Mouse (Mus musculus) kidney, adult 9 months (tissue): ENCODE results near the gene Slc25a41.

Experiments
- DNase-seq: peaks from one replicate; pipeline ENCODE4 v3.0.0; 2022

Gene Slc25a41

GRCm38 (mm10) chr17:57038978-57039377, 2.5 kb downstream of the Slc25a41 start:
- no peak for DNase-seq

- no peak for DNase-seq
Measured at GRCm38 (mm10) chr17:57032854-57033253, 8.6 kb downstream of the Slc25a41 start.

GRCm38 (mm10) chr17:57031661-57032420, 9.6 kb downstream of the Slc25a41 start:
- DNase-seq: peak; percentile 100

DNA sequence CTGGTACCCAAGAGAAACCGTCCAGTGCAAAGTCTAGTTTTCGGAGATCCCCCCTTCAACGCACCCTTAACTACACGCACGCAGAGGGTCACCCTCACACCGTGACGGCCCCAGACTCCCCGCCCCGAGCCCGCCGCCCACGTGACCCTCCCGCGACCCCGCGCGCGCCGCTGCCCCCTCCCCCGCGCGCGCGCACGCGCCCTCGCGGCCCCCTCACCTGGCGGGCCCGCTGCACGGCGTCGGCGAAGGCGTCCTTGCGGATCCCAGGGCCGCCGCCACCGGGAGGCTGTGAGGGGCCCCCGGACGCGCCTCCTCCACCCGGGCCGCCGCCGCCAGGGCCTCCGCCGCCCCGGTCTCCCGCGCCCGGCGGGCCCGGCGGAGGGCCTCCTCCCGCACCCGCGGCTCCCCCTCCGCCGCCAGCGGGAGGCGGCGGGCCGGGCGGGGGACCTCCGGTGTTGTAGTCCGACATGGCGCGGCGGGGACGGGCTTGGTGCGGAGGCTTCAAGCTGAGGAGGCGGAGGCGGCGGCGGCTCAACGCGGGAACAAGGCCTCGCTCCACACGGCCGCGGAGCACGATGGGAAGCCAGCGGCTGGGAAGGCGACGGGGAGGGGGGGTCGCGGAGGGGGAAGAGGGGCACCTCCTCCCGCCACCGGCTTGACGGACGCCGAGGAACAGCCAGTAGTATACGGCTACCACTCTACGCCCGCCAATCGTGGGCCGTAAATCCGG, 10.4 kb downstream of the Slc25a41 start, which contains the start of gene Khsrp:
Gene Khsrp (minus strand): TSS at position 592 of the 730 bp plus-strand sequence.
- peak; percentile 31 for DNase-seq

DNA sequence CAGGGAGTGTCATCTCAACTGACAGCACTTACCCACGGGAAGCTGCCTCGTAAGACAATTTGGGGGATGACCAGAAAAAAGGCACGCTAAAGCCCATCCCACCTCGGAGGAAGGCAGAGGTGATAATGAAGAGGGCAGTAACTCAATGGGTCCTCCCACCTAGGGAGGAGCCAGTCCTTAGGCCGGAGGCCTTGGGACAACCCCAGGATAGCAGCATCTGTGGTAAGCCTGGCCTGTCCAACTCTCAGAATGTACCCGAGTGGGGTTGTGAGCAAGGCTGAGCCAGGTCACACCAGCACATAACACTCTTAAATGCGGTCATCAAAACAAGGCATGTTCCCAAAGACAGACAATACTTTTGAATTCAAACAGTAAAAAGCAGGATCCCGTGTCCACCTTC, 11.8 kb downstream of the Slc25a41 start:
- peak; percentile 27 for DNase-seq

DNA sequence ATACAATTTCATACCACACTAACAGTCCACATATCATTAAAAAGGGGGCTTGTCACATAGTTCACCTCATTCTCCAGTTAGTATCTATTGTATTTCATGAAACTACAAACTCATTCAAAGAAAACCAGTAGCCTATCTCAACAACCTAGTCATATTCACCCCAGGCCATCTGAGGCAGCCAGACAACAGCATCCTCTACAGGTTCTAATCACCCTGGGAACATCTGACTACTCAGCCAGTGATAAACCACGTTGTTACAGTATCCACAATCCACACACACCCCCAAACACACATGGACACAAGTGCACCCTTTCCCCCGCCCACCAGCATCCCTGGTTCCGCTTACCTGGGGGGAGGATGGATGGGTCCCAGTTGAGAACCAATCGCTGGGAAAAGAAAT, 14.0 kb downstream of the Slc25a41 start:
- no peak for DNase-seq

- no peak for DNase-seq
Measured at GRCm38 (mm10) chr17:57020960-57021359, 20.5 kb downstream of the Slc25a41 start.

DNA sequence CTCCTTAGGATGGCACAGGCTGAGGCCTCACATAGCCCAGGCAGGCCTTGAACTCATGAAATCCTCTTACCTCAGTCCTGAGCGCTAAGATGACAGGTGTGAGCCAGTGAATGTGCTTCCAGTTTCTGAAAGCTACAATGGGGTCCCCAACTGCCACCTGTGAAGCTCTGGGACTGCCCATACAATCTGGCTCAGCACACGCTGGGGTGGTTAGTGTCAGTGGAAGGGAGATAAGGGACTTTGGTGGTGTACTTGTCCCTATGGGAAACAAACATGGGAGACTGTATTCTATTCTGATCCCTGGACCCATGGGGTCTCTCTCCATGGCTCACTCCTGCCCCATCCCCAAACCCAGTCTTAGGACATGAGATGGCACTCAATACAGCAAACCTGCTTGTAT, 21.8 kb downstream of the Slc25a41 start:
- no peak for DNase-seq

GRCm38 (mm10) chr17:57012245-57012795, 29.1 kb downstream of the Slc25a41 start:
- no peak for DNase-seq

- peak; percentile 96 for DNase-seq
Measured at GRCm38 (mm10) chr17:57011236-57012141, 30.0 kb downstream of the Slc25a41 start, which contains the start of the genes Gtf2f1 and Gm17949. Gtf2f1 (minus strand) TSS chr17:57011288. Gm17949 (plus strand) TSS chr17:57011469.

DNA sequence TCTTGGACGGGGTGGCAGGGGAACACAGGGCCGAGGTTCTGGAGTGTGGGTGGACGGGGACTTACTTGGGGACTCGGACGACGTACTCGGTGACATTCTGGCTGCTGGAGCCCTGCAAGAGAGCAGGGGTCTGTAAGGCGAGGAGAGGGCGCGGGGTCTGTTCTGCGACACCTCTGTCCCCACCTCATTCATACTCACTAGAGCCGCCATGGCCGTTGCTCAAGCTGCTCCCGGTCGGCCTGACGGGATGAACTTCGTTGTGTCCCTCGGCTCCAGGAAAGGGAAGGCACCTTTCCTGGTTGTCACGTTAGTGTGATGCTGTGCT, 30.6 kb downstream of the Slc25a41 start:
- no peak for DNase-seq

GRCm38 (mm10) chr17:57007137-57007905, 34.1 kb downstream of the Slc25a41 start:
- no peak for DNase-seq

- DNase-seq: no peak
Measured at GRCm38 (mm10) chr17:57003994-57004393, 37.5 kb downstream of the Slc25a41 start.

DNA sequence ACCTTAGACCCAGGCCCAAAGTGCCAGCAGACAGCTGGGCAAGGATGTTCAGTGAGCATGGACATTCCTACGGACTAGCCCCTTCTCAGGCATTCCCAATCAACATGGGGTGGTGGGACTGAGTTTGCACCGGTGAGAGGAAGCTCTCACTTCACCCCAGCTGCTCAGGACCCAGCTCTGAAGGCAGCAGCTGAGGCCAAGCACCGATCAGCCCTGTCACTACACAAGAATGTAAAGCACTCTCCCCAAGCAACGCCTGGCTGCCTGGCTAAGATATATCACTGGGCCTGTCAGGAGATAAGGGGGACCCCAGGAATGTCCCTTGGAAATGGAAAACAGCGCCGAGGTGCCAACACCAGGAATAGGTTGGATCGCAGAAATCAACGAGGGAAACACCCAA, 40.2 kb downstream of the Slc25a41 start:
- no peak for DNase-seq

- DNase-seq: no peak
Measured at GRCm38 (mm10) chr17:56999968-57000609, 41.4 kb downstream of the Slc25a41 start, which contains the start of gene Pspn. Pspn (minus strand) TSS chr17:57000018.

DNA sequence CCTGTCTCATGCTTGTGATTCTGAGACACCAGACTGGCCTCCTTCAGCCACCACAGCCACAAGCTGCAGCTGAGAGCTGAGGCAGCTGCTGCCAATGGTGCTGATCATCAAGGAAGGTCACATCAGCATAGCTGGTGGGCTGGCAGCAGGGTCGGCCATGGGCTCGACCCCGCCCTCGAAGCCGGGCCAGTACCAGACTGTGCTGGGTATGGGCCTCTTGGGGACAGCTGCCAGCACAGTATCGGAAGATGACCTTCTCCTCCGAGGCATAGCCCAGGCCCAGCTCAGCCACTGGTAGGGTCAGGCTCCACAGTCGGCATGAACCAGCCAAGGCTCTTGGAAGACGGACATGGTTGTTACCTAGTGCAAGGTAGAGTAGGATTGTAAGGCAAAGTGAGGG, 42.0 kb downstream of the Slc25a41 start:
- DNase-seq: no peak

GRCm38 (mm10) chr17:56997029-56997667, 44.3 kb downstream of the Slc25a41 start, which contains the start of gene Alkbh7:
Alkbh7 (plus strand) TSS chr17:56997339.
- DNase-seq: peak; percentile 99

GRCm38 (mm10) chr17:56996506-56996905, 44.9 kb downstream of the Slc25a41 start:
- DNase-seq: no peak

DNA sequence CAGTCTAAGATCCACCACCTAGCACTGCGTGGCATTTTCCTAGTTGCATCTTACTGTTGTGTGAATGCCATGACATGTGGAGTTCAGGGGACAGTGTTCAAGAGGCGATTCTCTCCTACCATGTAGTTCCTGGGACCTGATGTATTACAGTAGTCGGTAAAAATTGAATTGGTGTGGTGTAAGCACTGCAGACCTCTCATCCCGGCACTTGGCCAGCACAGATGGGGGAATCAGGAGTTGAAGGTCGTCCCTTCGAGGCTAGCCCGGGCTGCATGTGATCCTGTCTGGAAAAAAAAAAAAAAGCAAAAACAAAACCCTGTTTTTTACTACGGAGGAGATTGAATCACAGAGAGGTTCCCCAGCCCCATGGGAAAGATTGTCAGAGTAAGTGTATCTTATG, 46.4 kb downstream of the Slc25a41 start:
- DNase-seq: no peak

DNA sequence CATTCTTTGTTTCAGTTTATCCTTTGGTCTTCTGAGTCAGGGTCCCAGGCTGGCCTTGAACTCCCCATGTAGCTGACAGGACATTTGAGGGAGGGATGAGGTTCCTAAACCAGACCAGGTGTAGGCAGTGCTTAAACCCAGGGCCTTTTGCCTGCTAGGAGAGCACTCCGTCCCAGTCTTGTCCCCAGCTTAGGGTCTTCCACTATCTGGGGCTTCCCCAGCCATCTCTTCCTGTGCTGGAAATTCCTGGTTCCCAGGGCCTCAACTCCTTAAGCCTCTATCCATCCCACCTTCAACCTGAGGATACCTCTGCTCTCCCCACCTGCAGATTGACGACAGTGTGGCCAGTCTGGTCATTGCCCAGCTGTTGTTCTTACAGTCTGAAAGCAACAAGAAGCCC, 50.5 kb downstream of the Slc25a41 start:
- no peak for DNase-seq
